Mouse (Mus musculus) layer of hippocampus, adult 9-11 months (tissue): ENCODE measurements at regions not wholly inside any gene's neighbourhood (a gene's known extent, or its start where the extent isn't known, plus 50 kb on each side); places are given as distances from the start of the nearest gene placed in this dataset.

Source experiments
- DNase-seq: peaks from one replicate; pipeline ENCODE4 v3.0.0; 2022

DNA sequence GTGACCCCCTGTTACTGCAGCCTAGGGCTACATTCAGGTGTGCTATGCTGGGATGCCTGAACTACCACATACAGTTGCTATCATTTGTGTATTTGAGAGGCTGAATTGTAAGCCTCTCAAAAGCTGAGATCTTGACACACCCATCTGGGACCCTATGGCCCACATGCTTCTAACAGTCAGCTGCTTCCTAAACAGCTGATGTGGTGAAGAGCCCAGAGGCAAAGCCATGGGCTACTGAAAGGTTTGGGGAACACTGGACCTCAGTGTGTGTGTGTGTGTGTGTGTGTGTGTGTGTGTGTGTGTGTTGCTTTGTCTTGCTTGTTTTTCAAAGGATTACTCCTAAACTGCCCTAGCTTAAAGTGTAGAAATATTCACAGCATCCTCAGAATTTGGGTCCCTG, 75.0 kb downstream of the Lbh start:
- no peak for DNase-seq

DNA sequence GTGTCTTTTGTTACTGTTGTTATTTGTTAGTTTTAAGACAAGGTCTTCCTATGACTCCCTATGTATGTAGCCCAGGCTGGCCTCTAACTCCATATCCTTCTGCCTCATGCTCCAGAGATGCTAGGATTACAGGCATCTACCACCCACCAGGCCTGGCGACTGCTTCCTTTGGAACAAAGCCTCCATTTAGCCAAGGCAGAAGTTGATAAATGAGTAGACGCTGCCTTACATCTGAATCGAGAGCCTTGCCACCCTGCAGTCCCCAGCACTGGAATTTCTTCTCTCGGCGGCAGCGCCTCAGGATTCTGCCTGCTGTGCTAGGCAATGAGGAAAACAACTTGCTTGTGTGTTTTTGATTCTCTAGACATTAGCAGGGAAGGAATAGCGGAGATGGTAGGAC, 75.5 kb downstream of the Lbh start:
- no peak for DNase-seq

DNA sequence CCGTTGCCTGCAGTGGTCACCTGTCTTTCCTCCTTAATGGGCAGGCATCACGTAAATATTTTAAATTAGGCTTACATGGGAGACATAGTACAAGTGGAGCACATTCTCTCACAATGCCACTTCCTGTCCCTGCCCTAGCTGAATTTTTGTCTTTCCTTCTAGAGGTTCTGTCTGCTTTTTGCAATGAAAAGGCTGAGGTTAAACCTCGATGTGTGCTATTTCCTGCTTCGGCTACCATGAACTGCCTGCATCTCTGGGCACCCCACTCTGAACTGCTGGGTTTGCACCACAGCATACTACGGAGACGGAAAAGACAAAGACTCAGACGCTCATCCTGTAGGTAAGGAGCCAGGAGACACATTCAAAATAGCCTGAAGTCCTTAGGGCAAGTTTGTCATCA, 78.4 kb downstream of the Lbh start:
- DNase-seq: no peak

DNA sequence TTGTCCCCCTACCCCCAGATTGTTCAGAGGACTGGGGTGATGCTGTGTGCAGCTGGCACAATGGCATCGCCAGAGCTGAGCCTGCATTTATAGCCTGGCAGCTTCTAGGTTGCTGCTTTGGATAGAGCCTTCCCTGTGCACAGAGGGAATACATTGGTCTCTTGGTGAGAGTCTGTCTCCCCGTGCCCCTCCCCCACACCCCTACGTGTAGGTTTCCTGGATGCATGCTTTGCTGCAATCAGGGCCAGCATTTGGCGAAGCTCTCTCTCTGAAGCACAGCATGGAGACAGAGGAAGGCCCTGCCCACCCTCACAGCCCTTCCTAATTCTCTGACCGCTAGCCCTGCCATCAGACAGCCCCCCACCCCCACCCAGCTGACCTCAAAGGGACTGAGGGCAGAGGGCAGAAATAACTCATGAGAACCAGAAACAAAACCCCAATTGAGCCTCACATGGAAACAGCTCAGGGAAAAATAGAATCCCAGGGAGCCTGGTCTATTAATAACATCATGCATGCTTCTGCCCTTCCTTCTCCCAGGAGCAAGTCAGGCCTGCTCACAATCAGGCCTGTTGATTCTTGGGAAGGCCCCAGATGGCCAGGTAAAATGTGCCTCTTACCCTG, 79.3 kb downstream of the Lbh start:
- DNase-seq: no peak

DNA sequence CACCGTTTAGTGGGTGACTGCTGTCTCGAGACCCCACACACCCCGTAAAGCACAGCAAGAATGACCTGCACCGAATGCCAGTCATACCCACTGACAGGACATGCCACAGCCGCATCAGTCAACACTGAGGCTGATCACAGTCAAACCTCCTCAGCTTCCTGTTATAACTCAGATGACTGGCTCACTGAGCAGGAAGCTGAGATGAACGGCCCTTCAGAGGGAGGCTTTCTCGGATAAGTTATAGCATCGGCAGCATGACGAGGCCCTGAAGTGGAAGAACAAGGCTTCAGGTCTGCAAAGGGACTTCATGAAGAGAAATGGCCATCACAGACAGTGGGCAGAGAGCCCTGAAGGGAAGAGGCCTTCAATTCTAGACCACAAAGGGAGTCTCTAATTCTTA, 87.0 kb downstream of the Lbh start:
- no peak for DNase-seq

DNA sequence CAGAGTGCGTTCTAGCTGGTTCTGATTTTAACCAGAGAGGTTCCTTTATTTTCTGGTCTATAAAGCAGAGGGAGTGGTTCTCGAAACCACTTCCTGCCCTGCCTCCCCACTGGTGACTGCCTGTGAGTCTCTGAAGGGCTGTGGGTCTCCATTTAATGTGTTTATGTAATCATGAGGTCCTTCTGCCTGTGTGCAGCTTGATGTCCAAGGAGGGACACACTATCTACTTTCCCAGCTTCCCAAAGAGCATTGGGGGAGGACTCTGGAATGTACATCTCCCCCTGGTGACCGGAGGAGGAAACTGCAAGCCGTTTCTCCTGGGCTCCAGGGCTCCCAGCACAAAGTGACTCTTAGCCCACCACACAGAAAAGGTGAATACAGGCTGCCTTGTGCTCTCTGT, 90.8 kb downstream of the Lbh start:
- peak; percentile 30 for DNase-seq

DNA sequence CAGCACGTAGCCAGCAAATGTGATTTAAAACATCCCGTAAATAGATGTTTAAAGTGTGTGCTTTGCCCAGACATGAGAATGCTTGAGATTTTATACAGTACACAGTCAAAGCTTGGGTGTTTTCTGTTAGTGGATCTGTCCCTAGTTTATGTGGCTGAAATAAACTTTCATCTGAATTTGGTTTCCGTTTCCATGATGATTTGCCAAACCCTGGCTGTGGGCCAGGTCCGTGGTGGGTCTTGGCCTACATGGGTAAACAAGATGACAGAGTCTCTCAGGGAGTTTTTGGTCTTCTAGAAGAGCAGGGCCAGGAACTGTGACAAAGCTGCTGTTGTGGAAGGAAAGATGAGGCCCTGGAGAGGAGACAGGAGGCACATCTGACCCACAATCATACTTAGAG, 91.9 kb downstream of the Lbh start:
- no peak for DNase-seq

DNA sequence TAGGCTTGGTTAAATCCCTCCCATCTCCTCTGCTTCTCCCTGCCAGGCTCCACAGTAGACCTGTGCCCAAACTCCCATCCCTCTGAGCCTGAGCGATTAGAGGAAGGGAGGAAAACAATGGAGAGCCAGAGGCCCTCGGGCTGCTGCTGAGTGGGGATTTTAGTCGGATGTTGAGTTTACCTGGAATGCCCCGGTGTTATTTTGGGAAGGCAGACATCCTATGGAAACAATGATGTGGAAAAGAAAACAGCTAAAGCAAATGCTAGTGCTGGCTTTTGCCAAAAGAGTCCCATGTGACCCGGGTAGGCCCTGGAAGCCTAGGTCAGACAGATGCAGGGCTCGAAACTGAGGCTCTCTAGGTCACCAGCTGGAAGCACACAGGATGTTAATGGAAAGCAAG, 94.3 kb downstream of the Lbh start:
- DNase-seq: no peak

DNA sequence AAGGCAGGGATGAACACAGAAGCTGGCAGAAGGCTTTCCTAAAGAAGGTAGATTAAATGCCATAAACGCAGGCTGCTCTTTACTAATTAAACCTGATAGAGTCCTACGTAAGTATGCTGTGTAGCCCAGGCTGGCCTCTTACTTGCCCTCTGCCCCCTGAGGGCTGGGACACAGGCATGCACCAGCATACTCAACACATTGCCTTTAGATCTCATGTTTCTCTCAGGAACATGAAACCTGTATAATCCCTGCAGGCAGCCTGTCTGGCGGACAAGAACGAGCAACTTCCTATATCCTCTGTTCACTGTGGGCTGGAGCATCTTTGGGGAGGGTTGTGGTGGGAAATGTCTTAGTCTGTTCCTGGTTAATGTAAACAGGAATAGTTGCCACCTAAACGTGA, 94.8 kb upstream of the Lclat1 start:
- DNase-seq: no peak

DNA sequence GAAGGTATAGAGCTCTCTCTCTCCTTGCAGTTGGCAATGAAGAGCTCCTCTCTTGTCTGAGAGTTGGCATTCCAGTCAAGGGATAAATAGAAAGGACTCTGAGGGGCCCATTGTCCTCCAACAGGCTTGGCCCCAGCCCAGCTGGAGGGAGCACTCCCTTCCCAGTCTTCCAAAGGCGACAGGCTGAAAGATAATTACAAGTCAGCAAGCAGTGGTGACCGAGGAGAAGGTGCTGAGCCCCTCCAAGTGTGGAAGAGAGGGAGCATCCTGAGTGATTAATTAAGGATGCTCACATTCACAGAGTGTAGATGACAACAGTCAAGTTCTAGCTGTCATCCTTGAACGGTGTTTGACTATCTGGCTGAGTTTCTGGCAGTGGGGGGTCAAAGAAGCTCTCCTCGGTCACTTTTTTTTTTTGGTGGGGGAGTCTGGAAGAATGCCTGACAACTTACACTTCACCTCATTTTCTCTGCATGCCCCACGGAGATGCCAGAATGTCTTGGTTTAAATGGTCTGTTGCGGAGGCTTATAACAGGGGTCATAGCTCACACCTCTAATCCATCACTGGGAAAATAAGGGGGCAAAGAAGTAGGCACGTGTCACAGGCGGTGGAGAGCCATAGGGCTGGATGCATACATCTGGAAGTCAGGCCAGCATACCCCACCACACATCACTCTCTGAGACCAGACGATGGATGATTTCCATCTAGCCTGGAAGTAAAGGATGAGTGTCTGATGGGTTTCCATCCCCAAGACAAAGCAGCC, 93.5 kb upstream of the Lclat1 start:
- no peak for DNase-seq

DNA sequence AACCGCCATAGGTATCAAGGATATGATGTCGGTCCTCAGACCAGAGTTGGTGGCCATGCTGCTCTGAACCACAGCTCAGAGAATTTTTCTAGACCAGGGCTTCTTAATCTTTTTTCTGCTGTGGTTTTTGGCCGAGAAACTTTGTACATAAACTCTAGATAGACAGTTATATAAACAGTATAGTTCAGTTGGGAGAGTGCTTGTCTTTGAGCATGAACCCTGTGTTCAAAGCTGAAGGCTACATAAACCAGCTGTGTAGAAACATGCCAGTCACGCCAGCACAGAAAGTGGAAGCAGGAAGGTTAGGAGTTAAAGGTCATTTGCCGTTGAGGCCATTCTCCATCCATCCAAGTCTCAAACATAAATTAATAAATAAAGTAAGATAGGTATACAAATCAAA, 90.6 kb upstream of the Lclat1 start:
- DNase-seq: no peak

DNA sequence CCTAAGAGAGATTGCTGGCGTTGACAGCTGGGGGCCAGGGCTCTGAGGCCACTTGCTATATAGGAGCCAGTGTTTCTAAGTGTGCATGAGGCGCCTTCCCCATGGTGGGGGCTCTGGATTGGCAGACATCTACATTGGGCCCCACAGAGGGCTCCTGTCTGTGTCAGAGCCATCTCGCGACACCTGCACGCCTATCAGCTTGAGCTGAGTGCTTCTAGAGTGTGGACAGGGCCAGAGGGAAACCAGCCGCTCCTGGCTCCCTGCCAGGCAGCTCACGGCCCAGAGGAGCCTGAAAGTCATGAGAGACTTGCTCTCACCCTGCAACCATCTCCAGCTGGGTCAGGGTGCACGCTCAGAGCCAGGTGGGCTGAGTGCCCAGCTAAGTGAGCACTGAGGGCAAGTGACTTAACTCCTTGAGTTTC, 85.1 kb upstream of the Lclat1 start:
- no peak for DNase-seq

DNA sequence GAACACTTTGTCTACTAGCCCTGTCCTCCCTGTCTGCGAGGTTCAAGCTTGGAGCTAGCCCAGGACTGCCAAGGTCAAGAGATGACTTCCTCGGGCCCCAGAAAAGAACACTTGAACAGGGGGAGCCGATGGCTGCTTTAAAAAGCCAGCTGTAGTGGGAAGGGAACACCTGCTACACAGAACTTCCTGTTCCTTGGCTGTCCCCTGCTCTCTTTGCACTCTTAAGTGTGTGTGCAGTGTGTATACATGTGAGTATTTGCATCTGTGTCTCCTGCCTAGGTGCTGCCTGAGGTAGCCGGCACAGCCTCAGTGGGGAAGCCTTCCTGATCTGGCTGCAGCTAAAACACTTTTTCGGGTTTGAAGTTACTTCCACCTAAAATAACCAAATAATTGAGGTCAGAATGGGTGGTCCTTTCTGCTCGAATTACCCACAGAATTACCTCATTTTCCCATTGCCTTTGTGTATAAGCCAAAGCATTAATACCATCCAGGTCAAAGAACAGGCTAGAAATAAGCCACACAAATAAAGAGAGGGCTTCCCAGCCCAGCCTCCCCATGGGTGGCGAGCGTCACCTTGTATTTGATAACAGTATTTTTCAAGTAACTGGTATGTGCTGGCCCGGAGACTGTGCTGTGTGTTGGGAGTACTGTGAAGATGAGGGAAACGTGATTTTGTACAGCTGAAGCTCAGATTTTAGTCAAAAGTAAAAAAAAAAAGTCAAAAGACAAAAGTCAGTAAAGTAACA, 84.2 kb upstream of the Lclat1 start:
- no peak for DNase-seq

DNA sequence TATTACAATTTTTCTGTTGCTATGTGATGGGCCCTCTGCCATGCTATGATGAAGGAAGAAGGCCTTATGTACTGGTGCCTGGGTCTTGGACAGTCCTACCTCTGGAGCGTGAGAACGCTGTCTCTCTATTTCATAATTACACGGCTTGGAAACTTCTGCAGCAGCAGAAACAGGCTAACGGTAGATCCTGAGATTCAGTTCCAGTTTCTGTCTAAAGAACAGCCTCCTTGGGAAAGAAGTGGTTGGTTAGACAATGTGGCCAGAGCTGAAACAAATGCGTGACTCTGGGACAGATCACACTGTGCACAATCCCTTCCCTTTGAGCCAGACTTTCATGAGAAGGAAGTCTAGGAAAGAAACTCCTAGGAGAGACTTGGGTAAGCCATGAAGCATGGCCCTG, 80.7 kb upstream of the Lclat1 start:
- no peak for DNase-seq

DNA sequence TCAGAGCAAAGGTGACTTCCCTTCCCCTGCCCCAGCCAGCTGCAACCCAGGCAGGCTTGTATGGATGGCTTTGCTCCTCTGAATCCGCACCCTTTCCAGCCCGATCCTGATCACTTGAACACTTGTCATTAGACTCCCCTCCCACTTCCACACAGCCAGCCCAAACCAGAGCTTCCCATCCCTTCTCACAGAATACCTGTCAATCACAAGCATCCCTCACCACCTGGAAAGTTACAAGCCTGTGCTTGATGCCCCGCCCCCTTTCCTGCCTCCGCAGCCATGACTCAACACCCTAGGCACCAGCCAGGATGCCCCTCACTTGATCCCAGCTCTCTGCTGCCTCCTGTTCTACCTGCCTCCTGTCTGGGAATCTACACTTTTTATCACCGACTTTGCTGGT, 76.0 kb upstream of the Lclat1 start:
- DNase-seq: no peak

DNA sequence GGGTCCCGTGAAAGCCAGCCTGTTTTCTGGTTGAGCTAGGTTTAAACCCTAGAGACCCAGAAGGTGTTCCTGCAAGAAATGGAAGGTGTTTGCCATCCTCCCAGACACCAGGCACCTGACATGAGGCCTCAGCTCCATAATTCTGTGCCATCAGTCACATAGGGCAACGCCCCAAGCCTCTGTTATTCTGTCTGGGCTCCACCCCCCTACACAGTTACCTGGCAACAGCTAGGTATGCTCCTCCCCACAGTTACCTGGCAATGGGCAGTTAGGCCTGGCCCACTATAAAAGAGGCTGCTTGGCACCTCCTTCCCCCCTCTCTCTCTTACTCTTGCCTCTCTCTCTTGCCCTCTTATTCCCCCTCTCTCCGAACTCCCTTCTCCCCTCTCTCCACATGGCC, 75.5 kb upstream of the Lclat1 start:
- no peak for DNase-seq

DNA sequence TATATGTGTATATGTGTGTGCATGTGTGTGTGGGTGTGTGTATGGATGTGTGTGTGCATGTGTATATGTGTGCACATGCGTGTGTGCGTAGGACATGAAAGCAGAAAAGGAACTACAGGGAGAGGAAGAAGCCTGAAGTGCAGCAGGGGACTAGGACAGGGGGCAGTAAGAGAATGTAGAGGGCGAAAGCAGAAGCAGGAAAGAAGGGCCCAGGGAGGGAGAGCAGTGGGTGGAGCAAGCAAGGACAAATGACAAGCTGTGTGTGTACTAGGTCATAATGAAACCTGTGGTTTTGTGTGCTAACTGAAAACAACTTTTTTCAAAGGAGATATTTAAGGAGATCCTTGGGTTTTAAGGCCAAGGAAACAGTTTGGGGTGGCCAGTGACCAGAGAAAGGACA, 73.4 kb upstream of the Lclat1 start:
- peak; percentile 67 for DNase-seq

DNA sequence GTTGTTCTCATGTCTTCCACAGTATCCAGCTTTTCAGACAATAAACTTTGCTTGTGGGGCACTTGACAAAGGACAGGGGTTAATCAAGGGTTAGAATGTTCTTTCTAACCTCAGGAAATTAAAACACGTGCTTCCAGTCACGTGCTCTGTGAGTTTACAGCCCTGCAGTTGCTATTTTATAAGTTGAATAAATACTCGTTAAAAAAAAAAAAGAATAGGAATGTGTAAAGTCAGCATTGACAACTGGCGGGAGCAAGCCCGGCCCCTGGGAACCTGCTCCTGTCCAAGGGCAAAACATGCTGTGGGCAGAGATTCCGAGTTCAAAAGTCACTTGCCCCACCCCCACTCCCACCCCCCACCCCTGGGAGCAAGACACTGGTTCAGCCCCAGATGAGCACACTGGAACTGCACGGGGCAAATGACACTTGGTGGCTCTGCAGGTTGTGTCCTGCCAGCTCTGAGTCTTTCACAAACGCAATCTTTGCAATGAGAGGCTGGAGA, 72.8 kb upstream of the Lclat1 start:
- no peak for DNase-seq

DNA sequence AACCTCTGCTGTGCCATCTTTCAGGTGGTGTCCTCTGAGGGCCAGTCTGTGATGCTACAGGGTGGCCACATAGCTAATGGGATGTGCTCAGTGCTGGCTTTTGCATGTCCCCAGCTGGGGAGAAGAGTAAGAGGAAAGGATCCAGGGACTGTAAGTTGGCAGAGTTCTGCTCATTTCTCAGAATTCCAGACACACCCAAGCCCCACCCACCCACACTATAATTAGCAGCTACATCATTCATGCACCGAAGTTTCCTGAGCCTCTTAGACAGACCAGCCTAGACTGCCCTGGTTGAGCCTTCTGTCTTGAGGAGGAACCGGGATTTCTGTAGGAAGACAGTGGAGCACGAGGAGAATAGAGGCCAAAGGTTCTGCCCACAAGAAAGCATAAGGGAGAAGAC, 70.9 kb upstream of the Lclat1 start:
- DNase-seq: no peak

DNA sequence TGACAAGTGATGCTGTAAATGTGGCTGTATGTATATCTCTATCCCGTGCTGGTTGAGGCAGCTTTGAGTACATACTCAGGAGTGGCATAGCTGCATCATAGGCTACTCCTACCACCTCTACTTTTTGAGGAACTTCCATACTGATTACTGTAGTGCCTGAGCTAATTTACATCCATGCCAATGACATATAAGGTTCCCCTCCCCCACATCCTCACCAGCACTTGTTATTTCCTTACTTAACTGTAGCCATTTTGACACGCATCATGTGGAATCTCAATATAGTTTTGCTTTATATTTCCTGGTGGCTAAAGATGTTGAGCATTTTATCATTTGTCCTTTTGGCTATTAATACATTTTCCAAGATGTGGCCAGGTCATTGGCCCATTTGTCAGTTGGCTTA, 69.2 kb upstream of the Lclat1 start:
- DNase-seq: no peak

DNA sequence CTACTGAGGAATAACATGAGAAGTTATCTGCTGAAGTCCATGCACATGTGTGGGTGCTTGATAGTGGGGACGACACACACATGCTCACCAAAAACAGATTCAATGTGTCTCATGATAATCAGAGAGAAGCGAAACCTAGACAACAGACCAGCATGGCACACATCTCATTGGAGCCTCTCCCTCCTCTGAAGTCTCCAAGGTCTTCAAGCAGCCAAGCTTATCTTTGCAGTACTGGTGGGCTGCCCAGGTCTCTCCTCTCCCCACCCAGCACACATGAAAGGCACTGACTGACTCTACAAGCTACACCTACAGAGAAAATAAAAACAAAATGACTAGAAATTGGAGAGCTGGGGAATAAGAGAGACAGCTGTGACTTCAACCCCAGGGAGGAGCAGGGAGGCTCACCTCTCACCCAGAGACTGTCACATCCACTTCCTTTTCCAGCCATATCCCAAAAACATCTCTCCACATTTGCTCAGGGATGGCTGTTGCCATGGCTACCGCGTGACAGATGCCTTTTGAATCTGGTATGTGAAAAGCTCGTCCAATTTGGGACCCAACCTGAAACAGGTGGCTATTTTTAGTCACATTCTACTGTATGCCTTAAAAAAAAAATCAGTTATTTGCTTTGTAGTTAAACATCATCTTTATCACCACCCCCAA, 62.7 kb upstream of the Lclat1 start:
- DNase-seq: peak; percentile 65

DNA sequence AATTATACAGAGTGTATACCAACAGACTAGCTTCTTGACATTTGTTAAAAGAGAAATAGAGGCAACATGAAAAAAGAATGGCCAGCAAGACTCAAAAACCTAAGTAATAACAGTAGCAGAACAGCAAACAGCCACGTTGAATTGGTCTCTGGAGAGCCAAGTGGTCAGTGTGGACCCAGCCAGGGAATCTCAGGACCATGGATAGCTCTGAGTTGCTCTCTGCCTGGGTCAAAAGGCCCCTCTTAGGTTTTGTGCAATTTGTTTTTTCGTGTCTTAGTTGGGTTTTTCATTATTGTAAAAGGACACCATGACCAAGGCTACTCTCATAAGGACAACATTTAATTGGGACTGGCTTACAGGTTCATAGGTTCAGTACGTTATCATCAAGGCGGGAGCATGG, 60.8 kb upstream of the Lclat1 start:
- DNase-seq: no peak

DNA sequence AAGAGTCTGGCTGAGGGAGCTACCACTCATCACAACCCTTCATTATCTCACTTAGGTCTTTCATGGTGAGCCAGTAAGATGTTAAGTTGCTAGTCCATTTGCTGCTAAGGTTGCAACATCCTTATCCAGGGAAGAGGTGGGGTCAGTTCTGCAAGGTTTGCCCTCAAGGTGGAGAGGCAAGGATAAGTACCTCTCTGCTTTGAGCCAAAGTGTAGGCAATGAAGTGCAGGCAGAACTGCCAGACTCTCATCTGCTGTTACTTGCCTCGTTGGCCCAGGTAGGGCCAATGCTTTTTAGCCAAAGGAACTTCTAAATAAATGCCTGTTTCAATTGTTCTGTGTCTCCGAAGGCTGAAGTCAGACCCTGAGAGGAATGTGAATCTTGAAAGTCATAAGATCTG, 59.6 kb upstream of the Lclat1 start:
- DNase-seq: no peak

DNA sequence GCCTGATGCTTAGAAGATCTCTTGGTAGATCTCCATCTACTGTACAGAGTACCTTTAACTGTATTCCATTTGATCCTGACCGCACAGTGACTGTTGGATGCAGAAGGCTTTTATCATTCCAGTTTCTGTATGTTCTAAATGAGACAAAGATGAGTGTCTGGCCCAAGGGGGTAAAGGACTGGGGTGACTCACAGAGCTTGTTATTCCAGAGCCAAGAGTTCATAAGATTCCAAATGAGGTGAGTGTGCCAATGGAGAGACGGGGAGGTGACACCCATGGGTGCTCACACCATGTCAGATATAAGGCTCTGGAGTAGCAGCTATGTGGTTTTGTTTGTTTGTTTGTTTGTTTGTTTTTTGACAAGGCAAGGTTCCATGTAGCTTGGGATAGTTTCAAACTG, 54.8 kb upstream of the Lclat1 start:
- no peak for DNase-seq
